Mouse (Mus musculus): ENCODE results near the gene Vat1l.

- TF ChIP-seq CTCF (IDR thresholded peaks at IDR 0.05; ENCODE audit: low read depth) = no peak
- TF ChIP-seq EP300 (IDR thresholded peaks at IDR 0.05; ENCODE audit: low read depth) = no peak
These were observed 6.4 kb upstream of the Vat1l start for GRCm38 (mm10) chr8:114198990-114199389.

All from liver, postnatal 0 days (tissue).